Mouse (Mus musculus) ES-CJ7 (cell line): ENCODE data around the gene Hps3.

ENCODE experiments used
- DNase-seq: peaks from one replicate; pipeline ENCODE4 v3.0.0; 2011; ENCODE audit warnings: low read depth, low spot score

Gene Hps3

DNA sequence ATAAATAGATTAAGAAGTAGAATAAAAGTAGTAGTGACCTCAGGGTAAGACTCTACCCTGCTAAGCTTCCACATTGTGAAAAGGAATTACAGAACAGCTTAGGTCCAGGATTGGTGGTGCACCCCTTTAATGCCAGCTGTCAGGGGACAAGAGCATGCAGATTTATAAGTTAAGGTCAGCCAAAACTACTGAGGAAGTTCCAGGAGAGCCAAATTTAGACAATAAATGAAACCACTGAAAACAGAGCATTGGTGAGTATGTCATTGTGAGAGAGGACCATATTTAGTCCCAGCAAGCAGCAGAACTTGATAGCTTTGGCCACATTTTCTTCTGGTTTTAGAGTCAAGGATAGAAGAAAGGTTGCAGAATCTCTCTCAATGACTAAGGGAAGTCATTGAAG is 86.6 kb downstream of the Hps3 start:
- no peak for DNase-seq
